Mouse (Mus musculus) liver, adult 2 months (tissue): ENCODE measurements around the gene Bmpr1a.

Source experiments
- CTCF ChIP-seq: fragments of 200-500 bp; IDR thresholded peaks from 2 replicates; pipeline ENCODE4 v1.5.1; 2011; ENCODE audit warnings: low read depth, low read length, control low read depth
- POLR2A ChIP-seq: fragments of 200-500 bp; IDR thresholded peaks from 2 replicates; pipeline ENCODE4 v1.6.1; 2011; ENCODE audit warnings: low read length, control low read depth; ENCODE audit not compliant: insufficient read depth; ENCODE audit errors: extremely low read depth

GRCm38 (mm10) chr14:34522701-34523100 is 19.6 kb upstream of the Bmpr1a start, which contains the start of gene 9230112D13Rik:
- TF ChIP-seq CTCF (no peak), POLR2A (no peak)
